Mouse (Mus musculus) heart, adult 2 months (tissue): ENCODE data around the gene Txndc9. TPM values are rescaled to one million over a fixed set of nuclear protein-coding genes. Genes with fewer than 3 reads are reported as not detected.
"Not testable (repeated sequence)": the region's sequence is repeated elsewhere in the genome, so short reads cannot be mapped to it uniquely, and the experiment has no call there.

Experiments used
- DNase-seq, 2 experiments: peaks; one replicate each; pipeline ENCODE4 v3.0.0; 2021
- H3K27ac ChIP-seq: fragments of 200-600 bp; 2 replicates; pipeline ENCODE4 v1.8.1; 2022
- H3K27me3 ChIP-seq: fragments of 200-500 bp; 2 replicates; pipeline ENCODE4 v1.6.1; 2012; ENCODE audit warnings: mild to moderate bottlenecking, low read length, inconsistent platforms, mixed read lengths; ENCODE audit not compliant: control insufficient read depth, insufficient read depth
- H3K36me3 ChIP-seq: fragments of 200-500 bp; 2 replicates; pipeline ENCODE4 v1.6.1; 2012; ENCODE audit warnings: low read length, inconsistent platforms; ENCODE audit not compliant: control insufficient read depth, insufficient read depth
- H3K4me1 ChIP-seq: fragments of 200-500 bp; 2 replicates; pipeline ENCODE4 v1.6.1; 2011; ENCODE audit warnings: low read length; ENCODE audit not compliant: control insufficient read depth, insufficient read depth
- H3K4me3 ChIP-seq: fragments of 200-600 bp; 2 replicates; pipeline ENCODE4 v1.8.1; 2022
- H3K79me2 ChIP-seq: fragments of 200-500 bp; replicated peaks from 2 replicates; pipeline ENCODE4 v1.6.1; 2012; ENCODE audit warnings: mild to moderate bottlenecking, inconsistent platforms, low read length, moderate library complexity, mixed read lengths; ENCODE audit not compliant: control insufficient read depth, insufficient read depth
- H3K9ac ChIP-seq: fragments of 200-500 bp; 2 replicates; pipeline ENCODE4 v1.6.1; 2012; ENCODE audit warnings: low read depth, mild to moderate bottlenecking, control low read depth, inconsistent platforms, low read length, mixed read lengths
- CTCF ChIP-seq: fragments of 200-600 bp; IDR thresholded peaks from 2 replicates; pipeline ENCODE4 v1.8.1; 2022; ENCODE audit warnings: antibody characterized with exemption, mild to moderate bottlenecking, moderate library complexity
- EP300 ChIP-seq: fragments of 200-500 bp; IDR thresholded peaks from 2 replicates; pipeline ENCODE4 v1.6.1; 2011; ENCODE audit warnings: low read depth, low read length, control low read depth; ENCODE audit not compliant: insufficient read depth
- POLR2A ChIP-seq: fragments of 200-500 bp; IDR thresholded peaks from 2 replicates; pipeline ENCODE4 v1.6.1; 2011; ENCODE audit warnings: mild to moderate bottlenecking, low read depth, low read length, control low read depth; ENCODE audit not compliant: insufficient read depth
- WGBS: fragments of 180-500 bp; shearing (Covaris S2); methylation state at CpG from one replicate; pipeline ENCODE4 v1.1.7; 2018; 5-methylcytosine and 5-hydroxymethylcytosine counted together
- intact Hi-C: fragments of 180-260 bp; cut with DNase I; formaldehyde crosslinking; loops from one replicate; pipeline ENCODE4 v1.15.1; 2025
- polyA plus RNA-seq: library from polyadenylated mRNA; depleted of rRNA; stranded (reverse); fragments of >200 nt; gene quantifications from 2 replicates; pipeline ENCODE4 v1.2.3, GENCODE M21; 2012
- total RNA-seq, 2 experiments: library from RNA; stranded (reverse); gene quantifications; 2 replicates each; pipeline ENCODE4 v1.2.3; 2021

Gene Txndc9
- total and polyA plus RNA-seq, 3 experiments: 7.7 to 53.7 (median 52.6) TPM

DNA sequence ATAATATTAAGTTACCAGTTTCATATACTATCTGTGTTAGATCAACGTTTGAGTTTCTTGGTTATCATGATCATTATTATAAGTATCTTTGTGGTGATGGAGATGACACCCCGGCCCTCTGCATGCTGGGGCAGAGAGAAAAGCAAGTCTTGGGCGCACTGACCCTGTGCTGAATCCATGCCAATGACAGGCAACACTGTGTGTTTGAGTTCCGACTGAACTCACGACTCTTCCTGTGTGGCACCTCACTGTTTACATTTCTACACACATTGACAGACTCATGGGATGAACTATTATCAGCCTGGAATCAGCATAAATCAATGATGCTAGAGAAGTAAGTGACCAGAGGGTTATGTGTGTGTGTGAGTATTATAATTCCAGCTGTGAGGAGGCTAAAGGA is 9.8 kb downstream of the Txndc9 start:
- no peak overlapping the region for H3K4me3 ChIP-seq
- WGBS: 82% methylated on average over 5 of the region's 5 CpGs
- no peak for DNase-seq
- no peak overlapping the region for H3K9ac ChIP-seq
- no peak overlapping the region for H3K27ac ChIP-seq
- no peak for TF ChIP-seq POLR2A
- no peak for TF ChIP-seq EP300
- no peak for TF ChIP-seq CTCF
- no peaks in the 10 kb centered on the region for H3K4me1 ChIP-seq
- no peaks in the 10 kb centered on the region for H3K27me3 ChIP-seq
- intact Hi-C loops: loop anchor here (5.0 kb wide), 1 partner anchor 86 kb away; no protein-coding TSS in a partner anchor
- no peaks in the 10 kb centered on the region; the same call in 1 of the 2 replicates for H3K79me2 ChIP-seq
- peaks cover 2% of the 10 kb centered on the region; the same call in 1 of the 2 replicates for H3K36me3 ChIP-seq

GRCm38 (mm10) chr1:37985764-37986323 is 11.8 kb downstream of the Txndc9 start:
- Histone ChIP-seq H3K4me3 (no peak overlapping the region), H3K9ac (no peak overlapping the region), H3K27me3 (no peaks in the 10 kb centered on the region), H3K36me3 (peaks cover 2% of the 10 kb centered on the region; the same call in 1 of the 2 replicates), H3K27ac (no peak overlapping the region), H3K4me1 (no peaks in the 10 kb centered on the region), H3K79me2 (no peaks in the 10 kb centered on the region; the same call in 1 of the 2 replicates)
- DNase-seq: peak in 1 of 2 experiments; percentile 13
- 74% methylated on average over 9 of the region's 9 CpGs for WGBS
- TF ChIP-seq POLR2A (0 out of 2 replicates have a peak, but pooled peaks have one; percentile 15), EP300 (0 out of 2 replicates have a peak, but pooled peaks have one; percentile 46), CTCF (peak; percentile 73)
- intact Hi-C loops: loop anchor here (5.0 kb wide), 1 partner anchor 84 kb away; no protein-coding TSS in a partner anchor

GRCm38 (mm10) chr1:37984326-37984725 is 13.4 kb downstream of the Txndc9 start:
- Histone ChIP-seq H3K36me3 (peaks cover under 1% of the 10 kb centered on the region; the same call in 1 of the 2 replicates), H3K79me2 (no peaks in the 10 kb centered on the region), H3K4me1 (no peaks in the 10 kb centered on the region), H3K27ac (no peak overlapping the region), H3K27me3 (no peaks in the 10 kb centered on the region), H3K9ac (no peak overlapping the region), H3K4me3 (no peak overlapping the region)
- 81% methylated on average over 1 of the region's 1 CpGs for WGBS
- TF ChIP-seq POLR2A (0 out of 2 replicates have a peak, but pooled peaks have one; percentile 10), CTCF (no peak)
- DNase-seq: no peak
- intact Hi-C loops: no loop called here

DNA sequence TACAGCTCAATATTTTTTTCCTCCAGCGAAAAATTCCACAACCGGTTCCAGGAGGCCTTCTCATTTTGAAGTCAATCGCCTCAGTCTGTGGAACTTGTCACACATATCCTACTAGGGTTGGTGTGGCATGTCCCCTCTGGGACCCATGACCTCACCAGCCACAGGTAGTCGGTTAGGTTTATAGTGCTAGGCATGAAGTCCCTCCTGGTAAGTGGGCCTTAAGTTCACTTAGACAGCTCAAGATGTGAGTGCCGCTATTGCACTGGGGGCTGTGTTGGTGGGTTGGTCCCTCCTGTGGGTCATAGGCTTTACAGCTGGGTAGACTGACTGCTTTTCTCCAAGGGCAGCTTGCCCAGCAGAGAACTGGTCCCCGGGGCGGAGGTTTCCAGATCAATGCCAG is 20.4 kb downstream of the Txndc9 start:
- no peaks in the 10 kb centered on the region for H3K79me2 ChIP-seq
- intact Hi-C loops: no loop called here
- no peak overlapping the region for H3K4me3 ChIP-seq
- no peak for DNase-seq
- H3K9ac ChIP-seq: no peak overlapping the region
- 92% methylated on average over 7 of the region's 7 CpGs for WGBS
- H3K36me3 ChIP-seq: no peaks in the 10 kb centered on the region
- no peak overlapping the region for H3K27ac ChIP-seq
- H3K27me3 ChIP-seq: no peaks in the 10 kb centered on the region
- TF ChIP-seq POLR2A (no peak), CTCF (no peak), EP300 (no peak)
- no peaks in the 10 kb centered on the region for H3K4me1 ChIP-seq

DNA sequence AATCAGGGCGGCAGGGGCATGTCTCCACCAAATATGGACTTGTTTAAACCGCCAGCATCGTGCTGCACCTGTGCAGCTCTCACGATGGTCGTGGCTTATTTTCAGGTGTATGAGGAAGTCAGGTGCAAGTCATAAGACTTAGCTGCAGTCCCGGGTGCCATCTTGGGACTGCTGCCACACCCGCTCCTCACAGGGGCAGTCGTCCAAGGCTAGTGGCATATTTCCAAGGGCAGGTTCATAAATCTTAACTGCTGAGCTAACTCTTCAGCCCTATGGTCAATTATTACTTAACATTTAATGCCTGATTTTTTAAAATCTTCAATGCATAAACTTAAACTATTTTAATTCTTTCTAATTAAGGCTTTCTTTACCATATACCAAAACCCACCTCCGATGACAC is 21.0 kb downstream of the Txndc9 start:
- H3K4me3 ChIP-seq, H3K27me3 ChIP-seq, H3K4me1 ChIP-seq, H3K9ac ChIP-seq, DNase-seq, H3K36me3 ChIP-seq, H3K27ac ChIP-seq, intact Hi-C loops, H3K79me2 ChIP-seq: not testable (repeated sequence)
- 69% methylated on average over 9 of the region's 9 CpGs for WGBS

DNA sequence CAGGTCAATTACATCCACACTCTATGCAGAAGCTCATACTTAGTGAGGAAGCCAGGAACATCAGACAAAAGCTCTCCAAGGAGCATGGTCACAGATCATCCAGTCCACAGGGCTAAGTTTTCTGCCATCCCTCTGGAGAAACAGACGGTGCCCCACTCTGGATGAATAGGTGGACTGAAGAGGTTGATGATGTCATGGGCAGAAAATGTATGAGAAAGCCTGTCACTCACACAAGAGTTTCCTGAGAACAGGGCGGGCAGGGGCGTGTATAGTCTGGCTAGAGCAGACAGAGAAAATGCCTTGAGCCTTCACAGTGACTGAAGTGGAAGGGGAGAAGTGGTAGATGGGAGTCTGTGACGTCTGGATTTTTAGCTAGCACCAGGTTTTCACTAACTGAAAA is 26.2 kb downstream of the Txndc9 start:
- Histone ChIP-seq H3K27ac (no peak overlapping the region), H3K36me3 (no peaks in the 10 kb centered on the region), H3K4me1 (no peaks in the 10 kb centered on the region), H3K9ac (no peak overlapping the region), H3K4me3 (no peak overlapping the region), H3K79me2 (no peaks in the 10 kb centered on the region), H3K27me3 (no peaks in the 10 kb centered on the region)
- TF ChIP-seq EP300 (no peak), CTCF (no peak), POLR2A (no peak)
- DNase-seq: no peak
- WGBS: 36% methylated on average over 4 of the region's 4 CpGs
- intact Hi-C loops: loop anchor here (5.0 kb wide), 1 partner anchor 299 kb away; no protein-coding TSS in a partner anchor
